Mouse (Mus musculus): ENCODE results near the gene Depdc7. TPM values are rescaled to one million over a fixed set of nuclear protein-coding genes. Genes with fewer than 3 reads are reported as not detected.
A peak's percentile ranks its signal among the peaks of the same experiment; 100 is the strongest.

Gene Depdc7
- polyA plus RNA-seq, 1 experiment from 2014 or later: 5.4 TPM

- H3K27me3 ChIP-seq: peaks cover 33% of the 10 kb centered on the region
- 51% methylated on average over 7 of the region's 7 CpGs for WGBS
- ATAC-seq (ENCODE audit: low FRiP score): no peak
- peaks cover 19% of the 10 kb centered on the region for H3K4me1 ChIP-seq
- no peak overlapping the region for H3K4me3 ChIP-seq (replicated peaks)
- H3K9me3 ChIP-seq: no peaks in the 10 kb centered on the region
- no peaks in the 10 kb centered on the region for H3K36me3 ChIP-seq (replicated peaks)
- no peak overlapping the region for H3K9ac ChIP-seq
- 0 out of 2 replicates have a peak overlapping the region, but pooled peaks have one; percentile 99 for H3K4me2 ChIP-seq
- no peak overlapping the region for H3K27ac ChIP-seq
Observed at GRCm38 (mm10) chr2:104740248-104740949, 2.3 kb downstream of the Depdc7 start.

- Histone ChIP-seq H3K27ac (no peak overlapping the region), H3K36me3 (replicated peaks) (no peaks in the 10 kb centered on the region), H3K4me3 (replicated peaks) (no peak overlapping the region), H3K4me1 (peaks cover 19% of the 10 kb centered on the region), H3K4me2 (no peak overlapping the region), H3K9me3 (no peaks in the 10 kb centered on the region), H3K27me3 (peaks cover 33% of the 10 kb centered on the region), H3K9ac (no peak overlapping the region)
- 94% methylated on average over 2 of the region's 2 CpGs for WGBS
- ATAC-seq (ENCODE audit: low FRiP score): no peak
Observed at GRCm38 (mm10) chr2:104739691-104740090, 3.0 kb downstream of the Depdc7 start.

GRCm38 (mm10) chr2:104736241-104736640, 6.4 kb downstream of the Depdc7 start:
- H3K4me1 ChIP-seq: peaks cover 7% of the 10 kb centered on the region
- no peak for ATAC-seq (ENCODE audit: low FRiP score)

GRCm38 (mm10) chr2:104732562-104733256, 10.0 kb downstream of the Depdc7 start:
- H3K4me3 ChIP-seq (replicated peaks): no peak overlapping the region
- no peak for ATAC-seq (ENCODE audit: low FRiP score)
- no peaks in the 10 kb centered on the region for H3K4me1 ChIP-seq
- H3K9me3 ChIP-seq: no peaks in the 10 kb centered on the region
- H3K4me2 ChIP-seq: no peak overlapping the region
- H3K9ac ChIP-seq: no peak overlapping the region
- WGBS: 65% methylated on average over 7 of the region's 7 CpGs
- H3K27me3 ChIP-seq: no peaks in the 10 kb centered on the region
- no peak overlapping the region for H3K27ac ChIP-seq
- H3K36me3 ChIP-seq (replicated peaks): no peaks in the 10 kb centered on the region

More at GRCm38 (mm10) chr2:104736241-104736640, 6.4 kb downstream of the Depdc7 start:
- H3K9ac ChIP-seq: no peak overlapping the region
- no peak overlapping the region for H3K27ac ChIP-seq
- no peak overlapping the region for H3K4me2 ChIP-seq
- no peaks in the 10 kb centered on the region for H3K36me3 ChIP-seq (replicated peaks)
- 75% methylated on average over 7 of the region's 7 CpGs for WGBS
- H3K27me3 ChIP-seq: peaks cover 13% of the 10 kb centered on the region
- H3K4me3 ChIP-seq (replicated peaks): no peak overlapping the region
- H3K9me3 ChIP-seq: no peaks in the 10 kb centered on the region

GRCm38 (mm10) chr2:104732033-104732444, 10.6 kb downstream of the Depdc7 start:
- no peaks in the 10 kb centered on the region for H3K36me3 ChIP-seq (replicated peaks)
- 89% methylated on average over 9 of the region's 9 CpGs for WGBS

GRCm38 (mm10) chr2:104727369-104727768, 15.3 kb downstream of the Depdc7 start:
- Histone ChIP-seq H3K4me3 (replicated peaks) (no peak overlapping the region), H3K9me3 (no peaks in the 10 kb centered on the region), H3K27me3 (no peaks in the 10 kb centered on the region), H3K27ac (no peak overlapping the region), H3K9ac (no peak overlapping the region), H3K4me2 (no peak overlapping the region), H3K36me3 (replicated peaks) (no peaks in the 10 kb centered on the region), H3K4me1 (no peaks in the 10 kb centered on the region)
- no peak for ATAC-seq (ENCODE audit: low FRiP score)
- WGBS: 50% methylated on average over 1 of the region's 1 CpGs

More at GRCm38 (mm10) chr2:104732033-104732444, 10.6 kb downstream of the Depdc7 start:
- Histone ChIP-seq H3K4me2 (no peak overlapping the region), H3K9ac (no peak overlapping the region), H3K27me3 (no peaks in the 10 kb centered on the region), H3K9me3 (no peaks in the 10 kb centered on the region), H3K4me3 (replicated peaks) (no peak overlapping the region), H3K27ac (no peak overlapping the region), H3K4me1 (no peaks in the 10 kb centered on the region)
- no peak for ATAC-seq (ENCODE audit: low FRiP score)

- Histone ChIP-seq H3K9ac (no peak overlapping the region), H3K4me2 (no peak overlapping the region), H3K27ac (no peak overlapping the region), H3K36me3 (replicated peaks) (no peaks in the 10 kb centered on the region), H3K9me3 (no peaks in the 10 kb centered on the region), H3K27me3 (no peaks in the 10 kb centered on the region), H3K4me3 (replicated peaks) (no peak overlapping the region), H3K4me1 (no peaks in the 10 kb centered on the region)
- WGBS: 85% methylated on average over 3 of the region's 3 CpGs
- ATAC-seq (ENCODE audit: low FRiP score): no peak
Observed at GRCm38 (mm10) chr2:104722021-104722420, 20.7 kb downstream of the Depdc7 start.

GRCm38 (mm10) chr2:104717827-104718226, 24.9 kb downstream of the Depdc7 start:
- H3K36me3 ChIP-seq (replicated peaks): no peaks in the 10 kb centered on the region
- 85% methylated on average over 4 of the region's 4 CpGs for WGBS
- H3K4me2 ChIP-seq: no peak overlapping the region
- no peak for ATAC-seq (ENCODE audit: low FRiP score)
- H3K27me3 ChIP-seq: peaks cover 5% of the 10 kb centered on the region; the same call in 1 of the 2 replicates
- H3K4me3 ChIP-seq (replicated peaks): no peak overlapping the region
- H3K9me3 ChIP-seq: no peaks in the 10 kb centered on the region
- no peak overlapping the region for H3K9ac ChIP-seq
- no peak overlapping the region for H3K27ac ChIP-seq
- H3K4me1 ChIP-seq: peaks cover 1% of the 10 kb centered on the region

GRCm38 (mm10) chr2:104717231-104717735, 25.4 kb downstream of the Depdc7 start:
- no peak overlapping the region for H3K4me3 ChIP-seq (replicated peaks)
- H3K4me1 ChIP-seq: peaks cover 5% of the 10 kb centered on the region
- no peaks in the 10 kb centered on the region for H3K9me3 ChIP-seq
- no peaks in the 10 kb centered on the region for H3K36me3 ChIP-seq (replicated peaks)
- H3K27me3 ChIP-seq: peaks cover 5% of the 10 kb centered on the region; the same call in 1 of the 2 replicates
- no peak for ATAC-seq (ENCODE audit: low FRiP score)
- H3K9ac ChIP-seq: no peak overlapping the region
- no peak overlapping the region for H3K27ac ChIP-seq
- H3K4me2 ChIP-seq: no peak overlapping the region
- WGBS: 85% methylated on average over 2 of the region's 2 CpGs

- H3K9me3 ChIP-seq: no peaks in the 10 kb centered on the region
- H3K4me2 ChIP-seq: no peak within 1 kb of the TSS
- peaks cover 7% of the 10 kb centered on the region for H3K4me1 ChIP-seq
Observed at GRCm38 (mm10) chr2:104716279-104716678, 26.4 kb downstream of the Depdc7 start, which contains the start of gene Pin1rt1. Gene Pin1rt1, minus strand, starts transcription at chr2:104716379.

GRCm38 (mm10) chr2:104714254-104714691, 28.4 kb downstream of the Depdc7 start:
- Histone ChIP-seq H3K27me3 (peaks cover 5% of the 10 kb centered on the region; the same call in 1 of the 2 replicates), H3K4me3 (replicated peaks) (no peak overlapping the region), H3K27ac (no peak overlapping the region), H3K9me3 (no peaks in the 10 kb centered on the region), H3K36me3 (replicated peaks) (no peaks in the 10 kb centered on the region), H3K9ac (no peak overlapping the region), H3K4me1 (peaks cover 23% of the 10 kb centered on the region), H3K4me2 (no peak overlapping the region)
- ATAC-seq (ENCODE audit: low FRiP score): no peak
- WGBS: 41% methylated on average over 15 of the region's 15 CpGs

More at GRCm38 (mm10) chr2:104716279-104716678, 26.4 kb downstream of the Depdc7 start, which contains the start of gene Pin1rt1:
- Histone ChIP-seq H3K9ac (no peak within 1 kb of the TSS), H3K36me3 (replicated peaks) (no peaks in the 10 kb centered on the region), H3K27ac (no peak within 1 kb of the TSS), H3K27me3 (peaks cover 5% of the 10 kb centered on the region; the same call in 1 of the 2 replicates), H3K4me3 (replicated peaks) (no peak within 1 kb of the TSS)
- 88% methylated on average over 4 of the region's 4 CpGs for WGBS
- ATAC-seq (ENCODE audit: low FRiP score): no peak

GRCm38 (mm10) chr2:104712486-104712809, 30.2 kb downstream of the Depdc7 start:
- Histone ChIP-seq H3K9ac (peak overlapping the region; percentile 87), H3K4me3 (replicated peaks) (peak overlapping the region; percentile 87), H3K9me3 (no peaks in the 10 kb centered on the region), H3K4me1 (peaks cover 23% of the 10 kb centered on the region), H3K27ac (peak overlapping the region; percentile 91), H3K36me3 (replicated peaks) (peaks cover 4% of the 10 kb centered on the region; the same call in 1 of the 2 replicates), H3K4me2 (peak overlapping the region; percentile 66), H3K27me3 (peaks cover 5% of the 10 kb centered on the region; the same call in 1 of the 2 replicates)
- ATAC-seq (ENCODE audit: low FRiP score): no peak
- 2% methylated on average over 7 of the region's 7 CpGs for WGBS
